Mouse (Mus musculus) neural tube, embryonic 12.5 days (tissue): ENCODE data around the gene Alox12. TPM values are rescaled to one million over a fixed set of nuclear protein-coding genes. Genes with fewer than 3 reads are reported as not detected.

Experiments used
- ATAC-seq: fragments of 200-750 bp; cut with Nextera tagmentation; 2 replicates; pipeline ENCODE4 v1.8.0; 2017; ENCODE audit warnings: low read depth, mild to moderate bottlenecking, moderate TSS enrichment, moderate library complexity; ENCODE audit not compliant: low FRiP score
- H3K27ac ChIP-seq: fragments of 300-500 bp; sonication (generic); 2 replicates; pipeline ENCODE4 v1.5.1; 2016
- H3K27me3 ChIP-seq: fragments of 300-500 bp; sonication (generic); replicated peaks from 2 replicates; pipeline ENCODE4 v1.6.1; 2016; ENCODE audit warnings: mild to moderate bottlenecking
- H3K36me3 ChIP-seq: fragments of 300-500 bp; sonication (generic); 2 replicates; pipeline ENCODE4 v1.6.1; 2016; ENCODE audit warnings: mild to moderate bottlenecking
- H3K4me1 ChIP-seq: fragments of 300-500 bp; sonication (generic); 2 replicates; pipeline ENCODE4 v1.6.1; 2016
- H3K4me2 ChIP-seq: fragments of 300-500 bp; sonication (generic); replicated peaks from 2 replicates; pipeline ENCODE4 v1.6.1; 2016; ENCODE audit warnings: mild to moderate bottlenecking
- H3K4me3 ChIP-seq: fragments of 300-500 bp; sonication (generic); 2 replicates; pipeline ENCODE4 v1.5.1; 2016
- H3K9ac ChIP-seq: fragments of 300-500 bp; sonication (generic); 2 replicates; pipeline ENCODE4 v1.6.1; 2016; ENCODE audit warnings: mild to moderate bottlenecking
- H3K9me3 ChIP-seq: fragments of 300-500 bp; sonication (generic); 2 replicates; pipeline ENCODE4 v1.6.1; 2016; ENCODE audit warnings: mild to moderate bottlenecking
- WGBS: fragments of 180-500 bp; shearing (Covaris S2); methylation state at CpG from one replicate; pipeline ENCODE4 v1.1.7; 2016; 5-methylcytosine and 5-hydroxymethylcytosine counted together
- polyA plus RNA-seq: library from polyadenylated mRNA; unstranded; fragments of >200 nt; fragmentation: Nextera tagmentation; extraction: Ambion mirVana; gene quantifications from 2 replicates; pipeline ENCODE4 v1.2.1, GENCODE M21; 2016

Alox12 gene
- polyA plus RNA-seq, 1 experiment from 2014 or later: 3.0 TPM

- peak within 1 kb of the TSS; percentile 82 for H3K27ac ChIP-seq
- H3K4me3 ChIP-seq: peak within 1 kb of the TSS; percentile 91
- H3K9ac ChIP-seq: peak within 1 kb of the TSS; percentile 83
- H3K4me1 ChIP-seq: peaks cover 27% of the 10 kb centered on the region
- under 1% methylated on average over 70 of the region's 70 CpGs for WGBS
- H3K9me3 ChIP-seq: no peaks in the 10 kb centered on the region
- ATAC-seq: peak; percentile 91
- peak within 1 kb of the TSS; percentile 95 for H3K4me2 ChIP-seq
- peaks cover 16% of the 10 kb centered on the region for H3K36me3 ChIP-seq
- no peaks in the 10 kb centered on the region for H3K27me3 ChIP-seq
Measured at GRCm38 (mm10) chr11:70237457-70238167, 17.5 kb downstream of the Alox12 start, which contains the start of gene 0610010K14Rik. Gene 0610010K14Rik (minus strand): TSS chr11:70237914.

- no peak overlapping the region for H3K27ac ChIP-seq
Measured at GRCm38 (mm10) chr11:70236717-70237116, 18.4 kb downstream of the Alox12 start.

GRCm38 (mm10) chr11:70235254-70235900 is 19.8 kb downstream of the Alox12 start:
- no peak overlapping the region for H3K27ac ChIP-seq
- H3K4me1 ChIP-seq: peaks cover 27% of the 10 kb centered on the region
- no peak overlapping the region for H3K9ac ChIP-seq
- no peaks in the 10 kb centered on the region for H3K9me3 ChIP-seq
- H3K27me3 ChIP-seq: peaks cover under 1% of the 10 kb centered on the region
- H3K4me3 ChIP-seq: no peak overlapping the region
- ATAC-seq: no peak
- WGBS: 94% methylated on average over 12 of the region's 12 CpGs
- H3K4me2 ChIP-seq: no peak overlapping the region
- H3K36me3 ChIP-seq: peaks cover 16% of the 10 kb centered on the region

More at GRCm38 (mm10) chr11:70236717-70237116, 18.4 kb downstream of the Alox12 start:
- no peaks in the 10 kb centered on the region for H3K27me3 ChIP-seq
- no peak for ATAC-seq
- WGBS: 43% methylated on average over 7 of the region's 7 CpGs
- peak overlapping the region; percentile 95 for H3K4me2 ChIP-seq
- H3K4me3 ChIP-seq: peak overlapping the region; percentile 91
- H3K36me3 ChIP-seq: peaks cover 16% of the 10 kb centered on the region
- peaks cover 31% of the 10 kb centered on the region for H3K4me1 ChIP-seq
- H3K9ac ChIP-seq: peak overlapping the region; percentile 83; the same call in 1 of the 2 replicates
- H3K9me3 ChIP-seq: no peaks in the 10 kb centered on the region

- 85% methylated on average over 8 of the region's 8 CpGs for WGBS
- no peak overlapping the region for H3K4me3 ChIP-seq
- peaks cover 9% of the 10 kb centered on the region for H3K27me3 ChIP-seq
- no peak overlapping the region for H3K27ac ChIP-seq
- peaks cover 16% of the 10 kb centered on the region for H3K36me3 ChIP-seq
- no peaks in the 10 kb centered on the region for H3K9me3 ChIP-seq
- no peak overlapping the region for H3K9ac ChIP-seq
- H3K4me1 ChIP-seq: peaks cover 29% of the 10 kb centered on the region
- no peak overlapping the region for H3K4me2 ChIP-seq
- no peak for ATAC-seq
Measured at GRCm38 (mm10) chr11:70234497-70234896, 20.7 kb downstream of the Alox12 start.

- Histone ChIP-seq H3K9me3 (no peaks in the 10 kb centered on the region), H3K27ac (no peak overlapping the region), H3K27me3 (peaks cover 14% of the 10 kb centered on the region), H3K4me1 (peaks cover 32% of the 10 kb centered on the region), H3K9ac (no peak overlapping the region), H3K4me2 (no peak overlapping the region), H3K4me3 (no peak overlapping the region), H3K36me3 (peaks cover 16% of the 10 kb centered on the region)
- ATAC-seq: no peak
- WGBS: 54% methylated on average over 5 of the region's 5 CpGs
Measured at GRCm38 (mm10) chr11:70234037-70234436, 21.1 kb downstream of the Alox12 start.

- peaks cover 24% of the 10 kb centered on the region for H3K27me3 ChIP-seq
- peak overlapping the region; percentile 56 for H3K9ac ChIP-seq
- peaks cover 30% of the 10 kb centered on the region for H3K4me1 ChIP-seq
- ATAC-seq: no peak
- H3K9me3 ChIP-seq: no peaks in the 10 kb centered on the region
- H3K4me3 ChIP-seq: 0 out of 2 replicates have a peak overlapping the region, but pooled peaks have one; percentile 28
- H3K36me3 ChIP-seq: peaks cover 16% of the 10 kb centered on the region
- H3K4me2 ChIP-seq: peak overlapping the region; percentile 62
- WGBS: 42% methylated on average over 8 of the region's 8 CpGs
- no peak overlapping the region for H3K27ac ChIP-seq
Measured at GRCm38 (mm10) chr11:70233016-70233415, 22.1 kb downstream of the Alox12 start.

GRCm38 (mm10) chr11:70232546-70232945 is 22.6 kb downstream of the Alox12 start:
- H3K4me3 ChIP-seq: peak overlapping the region; percentile 28
- 9% methylated on average over 10 of the region's 10 CpGs for WGBS
- H3K27me3 ChIP-seq: peaks cover 29% of the 10 kb centered on the region
- H3K4me1 ChIP-seq: peaks cover 30% of the 10 kb centered on the region
- H3K4me2 ChIP-seq: peak overlapping the region; percentile 62
- H3K9ac ChIP-seq: peak overlapping the region; percentile 56
- H3K9me3 ChIP-seq: no peaks in the 10 kb centered on the region
- ATAC-seq: no peak
- H3K27ac ChIP-seq: no peak overlapping the region
- H3K36me3 ChIP-seq: peaks cover 16% of the 10 kb centered on the region

- peak overlapping the region; percentile 54 for H3K4me2 ChIP-seq
- H3K4me3 ChIP-seq: no peak overlapping the region; the same call in 1 of the 2 replicates
- H3K27ac ChIP-seq: no peak overlapping the region
- peaks cover 51% of the 10 kb centered on the region for H3K27me3 ChIP-seq
- 0 out of 2 replicates have a peak, but pooled peaks have one; percentile 35 for ATAC-seq
- H3K4me1 ChIP-seq: peaks cover 37% of the 10 kb centered on the region
- no peak overlapping the region for H3K9ac ChIP-seq
- H3K9me3 ChIP-seq: no peaks in the 10 kb centered on the region
- H3K36me3 ChIP-seq: peaks cover 9% of the 10 kb centered on the region
- WGBS: 1% methylated on average over 32 of the region's 32 CpGs
Measured at GRCm38 (mm10) chr11:70230239-70230727, 24.9 kb downstream of the Alox12 start.

- H3K4me1 ChIP-seq: peaks cover 37% of the 10 kb centered on the region
- peak within 1 kb of the TSS; percentile 21 for H3K4me3 ChIP-seq
- no peak; the same call in 1 of the 2 replicates for ATAC-seq
- WGBS: 3% methylated on average over 39 of the region's 39 CpGs
- peaks cover under 1% of the 10 kb centered on the region for H3K36me3 ChIP-seq
- peak within 1 kb of the TSS; percentile 54 for H3K4me2 ChIP-seq
- H3K9ac ChIP-seq: 0 out of 2 replicates have a peak within 1 kb of the TSS, but pooled peaks have one; percentile 13
- H3K27me3 ChIP-seq: peaks cover 58% of the 10 kb centered on the region
- H3K9me3 ChIP-seq: no peaks in the 10 kb centered on the region
- H3K27ac ChIP-seq: no peak within 1 kb of the TSS
Measured at GRCm38 (mm10) chr11:70229260-70230010, 25.7 kb downstream of the Alox12 start, which contains the start of gene Bcl6b. Gene Bcl6b (minus strand): TSS chr11:70229798.

GRCm38 (mm10) chr11:70228828-70229227 is 26.3 kb downstream of the Alox12 start:
- Histone ChIP-seq H3K9ac (0 out of 2 replicates have a peak overlapping the region, but pooled peaks have one; percentile 13), H3K4me3 (peak overlapping the region; percentile 21), H3K4me2 (peak overlapping the region; percentile 54), H3K4me1 (peaks cover 37% of the 10 kb centered on the region), H3K9me3 (no peaks in the 10 kb centered on the region), H3K27ac (no peak overlapping the region), H3K27me3 (peaks cover 62% of the 10 kb centered on the region), H3K36me3 (no peaks in the 10 kb centered on the region; the same call in 1 of the 2 replicates)
- ATAC-seq: no peak
- whole genome bisulfite sequencing: 0% methylated on average over 19 of the region's 19 CpGs

- Histone ChIP-seq H3K27ac (no peak overlapping the region), H3K4me2 (peak overlapping the region; percentile 54), H3K9ac (no peak overlapping the region; the same call in 1 of the 2 replicates), H3K4me3 (no peak overlapping the region), H3K4me1 (peaks cover 34% of the 10 kb centered on the region), H3K27me3 (peaks cover 62% of the 10 kb centered on the region), H3K36me3 (no peaks in the 10 kb centered on the region; the same call in 1 of the 2 replicates), H3K9me3 (no peaks in the 10 kb centered on the region)
- no peak for ATAC-seq
- WGBS: 85% methylated on average over 4 of the region's 4 CpGs
Measured at GRCm38 (mm10) chr11:70227661-70228245, 27.4 kb downstream of the Alox12 start.
